Mouse (Mus musculus): Measurements from ENCODE around the gene Nepro. TPM values are rescaled to one million over a fixed set of nuclear protein-coding genes. Genes with fewer than 3 reads are reported as not detected.

Gene Nepro
- polyA plus RNA-seq, 1 experiment from 2014 or later, result 7.3 TPM

DNA sequence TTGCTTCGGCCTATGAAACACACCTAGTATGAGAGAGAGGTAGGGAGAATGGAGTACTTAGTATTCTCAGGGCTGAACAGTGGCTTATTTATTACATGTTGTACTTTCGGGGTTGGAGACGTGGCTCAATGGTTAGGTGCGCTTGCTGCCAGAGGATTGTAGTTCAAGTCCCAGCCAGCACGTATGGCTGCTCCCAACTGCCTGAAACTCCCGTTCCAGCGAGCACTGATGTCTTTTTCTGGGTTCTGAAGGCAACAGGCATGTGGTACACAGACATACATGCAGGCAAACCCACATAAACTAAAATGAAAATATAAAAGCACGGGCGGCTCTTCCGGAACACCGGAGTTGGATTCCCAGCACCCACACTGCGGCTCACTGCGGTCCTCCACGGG is 21.4 kb downstream of the Nepro start:
- ATAC-seq, result peak; percentile 37; the same call in 1 of the 2 replicates
- Histone ChIP-seq H3K4me3 (peak overlapping the region; percentile 77), H3K36me3 (peaks cover 18% of the 10 kb centered on the region), H3K27ac (peak overlapping the region; percentile 92), H3K9me3 (replicated peaks) (no peaks in the 10 kb centered on the region), H3K4me1 (peaks cover 33% of the 10 kb centered on the region), H3K27me3 (replicated peaks) (no peaks in the 10 kb centered on the region), H3K4me2 (peak overlapping the region; percentile 86), H3K9ac (peak overlapping the region; percentile 81)
- 6% methylated on average over 14 of the region's 14 CpGs for WGBS (ENCODE audit: insufficient replicate concordance)

DNA sequence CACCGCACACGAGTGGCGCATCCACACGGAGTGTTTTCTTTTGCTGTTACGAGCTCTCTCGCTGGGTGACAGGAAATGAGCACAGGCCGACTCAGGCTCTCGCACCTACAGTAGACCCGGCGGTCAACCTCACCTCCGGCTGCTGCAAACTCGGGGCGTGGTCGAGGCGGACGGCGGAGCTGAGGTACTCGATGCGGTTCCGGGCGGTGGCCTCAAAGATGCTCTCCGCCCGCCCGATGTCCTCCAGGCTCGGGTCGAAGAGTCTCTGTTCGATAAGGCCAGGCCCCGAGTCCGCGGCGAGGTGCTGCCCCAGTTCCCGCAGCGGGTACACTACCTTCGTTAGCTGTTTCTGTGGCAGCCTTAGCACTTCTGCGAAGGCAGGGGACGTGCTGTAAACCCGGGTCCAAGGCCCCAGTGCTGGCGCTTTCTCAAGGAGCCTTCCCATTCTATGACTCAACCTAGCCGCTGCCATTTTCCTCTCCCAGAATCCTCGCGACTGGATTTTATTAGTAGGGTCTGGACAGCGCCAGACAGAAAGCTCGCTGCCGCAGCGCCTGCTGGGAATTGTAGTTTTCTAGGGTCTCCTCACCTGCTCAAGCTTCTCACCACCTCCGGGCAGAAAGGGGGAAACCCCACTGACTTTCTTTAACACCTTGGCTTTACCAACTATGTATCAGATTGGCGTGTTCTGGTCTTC is 21.9 kb downstream of the Nepro start, which contains the start of gene Gtpbp8:
Gtpbp8 (minus strand) TSS at position 498 of the 697 bp plus-strand sequence.
- WGBS (ENCODE audit: insufficient replicate concordance), result 1% methylated on average over 47 of the region's 47 CpGs
- Histone ChIP-seq H3K36me3 (peaks cover 14% of the 10 kb centered on the region), H3K4me1 (peaks cover 33% of the 10 kb centered on the region), H3K4me3 (peak within 1 kb of the TSS; percentile 77), H3K9ac (peak within 1 kb of the TSS; percentile 81), H3K27ac (peak within 1 kb of the TSS; percentile 92), H3K9me3 (replicated peaks) (no peaks in the 10 kb centered on the region), H3K4me2 (peak within 1 kb of the TSS; percentile 86), H3K27me3 (replicated peaks) (no peaks in the 10 kb centered on the region)
- ATAC-seq, result peak; percentile 95

DNA sequence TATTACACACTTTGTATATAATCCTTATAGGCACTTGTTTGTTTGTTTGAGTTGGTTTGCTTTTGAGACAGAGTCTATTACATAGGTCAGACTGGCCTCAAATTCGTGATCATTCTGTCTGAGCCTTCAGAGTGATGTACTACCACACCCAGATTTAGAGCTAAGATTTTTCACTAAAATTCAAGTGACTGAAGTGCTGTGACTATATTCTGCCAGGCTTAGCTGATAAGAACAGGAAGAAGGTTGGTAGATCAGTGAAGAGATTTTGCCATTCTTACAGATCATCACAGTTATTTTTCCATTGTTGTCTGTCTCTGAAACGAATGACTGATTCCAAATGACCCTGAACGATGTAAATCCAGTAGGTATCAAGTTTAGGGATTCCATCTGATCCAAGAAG is 23.9 kb downstream of the Nepro start:
- Histone ChIP-seq H3K27ac (no peak overlapping the region), H3K9ac (no peak overlapping the region), H3K27me3 (replicated peaks) (no peaks in the 10 kb centered on the region), H3K4me2 (no peak overlapping the region), H3K9me3 (replicated peaks) (no peaks in the 10 kb centered on the region), H3K4me1 (peaks cover 33% of the 10 kb centered on the region), H3K36me3 (peaks cover 3% of the 10 kb centered on the region; the same call in 1 of the 2 replicates), H3K4me3 (no peak overlapping the region)
- 50% methylated on average over 3 of the region's 3 CpGs for WGBS (ENCODE audit: insufficient replicate concordance)
- ATAC-seq, result no peak

- no peaks in the 10 kb centered on the region for H3K27me3 ChIP-seq (replicated peaks)
- no peak for ATAC-seq
- H3K9ac ChIP-seq, result no peak overlapping the region
- no peaks in the 10 kb centered on the region for H3K36me3 ChIP-seq
- 73% methylated on average over 8 of the region's 8 CpGs for WGBS (ENCODE audit: insufficient replicate concordance)
- no peak overlapping the region for H3K4me2 ChIP-seq
- no peak overlapping the region for H3K27ac ChIP-seq
- no peak overlapping the region for H3K4me3 ChIP-seq
- H3K4me1 ChIP-seq, result no peaks in the 10 kb centered on the region
- H3K9me3 ChIP-seq (replicated peaks), result no peaks in the 10 kb centered on the region
These were observed 33.6 kb downstream of the Nepro start for GRCm38 (mm10) chr16:44757700-44758099.

DNA sequence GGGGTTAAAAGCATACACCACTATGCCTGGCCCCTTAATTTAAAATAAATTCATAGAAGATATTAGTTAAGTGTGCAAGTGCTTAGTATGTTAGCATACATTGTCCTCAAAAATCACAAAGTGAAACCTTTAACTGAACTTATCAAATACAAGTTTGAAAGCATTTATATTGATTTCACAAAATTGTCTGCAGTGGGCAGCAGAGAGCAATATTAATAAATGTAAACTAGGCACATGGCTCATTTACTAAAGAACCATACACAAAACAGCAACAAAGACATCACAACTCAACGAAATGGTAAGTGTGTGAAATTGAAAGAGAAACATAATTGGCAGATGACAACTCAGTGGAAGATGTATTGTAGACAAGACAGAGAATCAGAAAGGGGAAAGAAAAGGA is 37.7 kb downstream of the Nepro start:
- Histone ChIP-seq H3K9ac (no peak overlapping the region), H3K36me3 (no peaks in the 10 kb centered on the region), H3K4me2 (no peak overlapping the region), H3K4me1 (peaks cover 20% of the 10 kb centered on the region; the same call in 1 of the 2 replicates), H3K4me3 (no peak overlapping the region), H3K9me3 (replicated peaks) (no peaks in the 10 kb centered on the region), H3K27me3 (replicated peaks) (no peaks in the 10 kb centered on the region), H3K27ac (no peak overlapping the region)
- ATAC-seq, result no peak
- 24% methylated on average over 1 of the region's 1 CpGs for WGBS (ENCODE audit: insufficient replicate concordance)

GRCm38 (mm10) chr16:44765555-44766319 is 41.6 kb downstream of the Nepro start, which contains the start of gene Cd200r1:
Gene Cd200r1, plus strand, starts transcription at chr16:44765736.
- Histone ChIP-seq H3K9me3 (replicated peaks) (no peaks in the 10 kb centered on the region), H3K4me3 (peak within 1 kb of the TSS; percentile 58), H3K27me3 (replicated peaks) (no peaks in the 10 kb centered on the region), H3K4me2 (peak within 1 kb of the TSS; percentile 71), H3K27ac (peak within 1 kb of the TSS; percentile 54), H3K36me3 (no peaks in the 10 kb centered on the region), H3K4me1 (peaks cover 30% of the 10 kb centered on the region; the same call in 1 of the 2 replicates), H3K9ac (peak within 1 kb of the TSS; percentile 58)
- ATAC-seq, result peak; percentile 84
- WGBS (ENCODE audit: insufficient replicate concordance), result 17% methylated on average over 22 of the region's 22 CpGs

DNA sequence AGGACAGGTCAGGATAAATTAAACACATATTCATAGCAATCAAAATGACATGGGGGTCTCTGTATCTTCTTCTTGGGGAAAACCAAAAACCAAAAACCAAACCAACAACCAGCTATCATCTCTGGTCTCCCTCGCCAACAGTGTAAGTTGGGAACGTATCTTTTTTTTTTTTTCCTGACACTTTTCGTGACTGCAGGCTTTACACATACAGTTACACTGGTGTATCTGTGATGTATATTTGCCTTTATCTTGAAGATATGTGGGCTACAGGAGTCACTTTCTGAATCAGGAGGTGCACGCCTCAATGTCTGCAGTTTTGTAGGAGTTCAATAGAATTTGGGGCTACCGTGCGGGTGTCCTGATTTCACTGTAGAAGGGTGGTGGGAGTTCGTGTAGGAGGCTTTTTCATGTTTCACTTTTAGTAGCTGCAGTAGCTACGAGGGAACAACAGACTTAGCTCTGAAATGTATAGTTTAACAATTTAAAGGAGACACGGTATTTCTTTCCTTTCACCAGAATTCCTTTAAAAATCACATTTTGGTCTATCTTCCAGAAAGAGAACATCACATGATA is 42.3 kb downstream of the Nepro start:
- Histone ChIP-seq H3K9ac (peak overlapping the region; percentile 58; the same call in 1 of the 2 replicates), H3K9me3 (replicated peaks) (no peaks in the 10 kb centered on the region), H3K36me3 (no peaks in the 10 kb centered on the region), H3K4me2 (peak overlapping the region; percentile 71), H3K4me3 (peak overlapping the region; percentile 58), H3K4me1 (peaks cover 30% of the 10 kb centered on the region; the same call in 1 of the 2 replicates), H3K27me3 (replicated peaks) (no peaks in the 10 kb centered on the region), H3K27ac (no peak overlapping the region)
- ATAC-seq, result no peak
- 32% methylated on average over 9 of the region's 9 CpGs for WGBS (ENCODE audit: insufficient replicate concordance)

DNA sequence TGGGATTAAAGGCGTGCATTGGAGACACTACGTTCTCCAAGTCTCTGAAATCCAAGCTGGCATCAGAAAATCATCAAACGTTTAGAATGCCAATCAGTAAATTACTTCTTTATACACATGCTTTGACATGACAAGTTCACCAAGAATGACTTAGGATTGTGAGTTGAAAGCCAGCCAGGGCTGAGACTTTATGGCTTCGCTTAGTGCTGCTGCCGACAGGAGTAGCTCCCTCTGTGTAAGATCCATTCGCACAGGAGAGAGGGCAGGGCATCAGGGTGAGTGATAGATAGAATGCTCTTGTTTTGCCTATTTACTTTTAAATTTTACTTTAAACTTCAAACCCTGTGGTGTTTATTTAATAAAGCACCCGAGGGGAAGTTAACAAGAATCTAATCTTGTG is 43.4 kb downstream of the Nepro start:
- Histone ChIP-seq H3K36me3 (no peaks in the 10 kb centered on the region), H3K9ac (no peak overlapping the region), H3K4me3 (no peak overlapping the region), H3K27me3 (replicated peaks) (no peaks in the 10 kb centered on the region), H3K4me1 (peaks cover 32% of the 10 kb centered on the region; the same call in 1 of the 2 replicates), H3K4me2 (no peak overlapping the region), H3K27ac (no peak overlapping the region), H3K9me3 (replicated peaks) (no peaks in the 10 kb centered on the region)
- no peak for ATAC-seq
- 66% methylated on average over 7 of the region's 7 CpGs for WGBS (ENCODE audit: insufficient replicate concordance)

DNA sequence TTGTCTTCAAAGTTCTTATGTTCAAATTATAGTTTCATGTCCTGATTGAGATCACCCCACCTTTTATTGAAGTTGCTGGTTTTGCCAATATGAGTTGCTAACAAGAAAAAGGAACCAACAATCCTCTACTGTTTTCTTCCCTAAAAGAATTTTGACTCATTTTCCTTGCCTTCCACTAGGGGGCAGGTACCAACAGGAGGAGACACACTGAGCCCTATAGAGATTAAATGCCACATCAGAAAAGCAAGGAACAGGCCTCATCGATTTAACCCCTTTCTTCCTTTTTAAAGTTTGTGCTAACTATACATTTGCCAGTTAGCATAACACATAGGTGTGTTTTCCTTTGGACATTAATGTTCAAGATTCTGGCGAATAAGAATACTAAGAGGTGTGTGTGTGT is 43.9 kb downstream of the Nepro start:
- H3K4me1 ChIP-seq, result peaks cover 33% of the 10 kb centered on the region; the same call in 1 of the 2 replicates
- H3K27me3 ChIP-seq (replicated peaks), result no peaks in the 10 kb centered on the region
- no peak overlapping the region for H3K9ac ChIP-seq
- H3K4me2 ChIP-seq, result no peak overlapping the region
- H3K4me3 ChIP-seq, result no peak overlapping the region
- no peak overlapping the region for H3K27ac ChIP-seq
- no peak for ATAC-seq
- H3K9me3 ChIP-seq (replicated peaks), result no peaks in the 10 kb centered on the region
- WGBS (ENCODE audit: insufficient replicate concordance), result 35% methylated on average over 2 of the region's 2 CpGs
- no peaks in the 10 kb centered on the region for H3K36me3 ChIP-seq

DNA sequence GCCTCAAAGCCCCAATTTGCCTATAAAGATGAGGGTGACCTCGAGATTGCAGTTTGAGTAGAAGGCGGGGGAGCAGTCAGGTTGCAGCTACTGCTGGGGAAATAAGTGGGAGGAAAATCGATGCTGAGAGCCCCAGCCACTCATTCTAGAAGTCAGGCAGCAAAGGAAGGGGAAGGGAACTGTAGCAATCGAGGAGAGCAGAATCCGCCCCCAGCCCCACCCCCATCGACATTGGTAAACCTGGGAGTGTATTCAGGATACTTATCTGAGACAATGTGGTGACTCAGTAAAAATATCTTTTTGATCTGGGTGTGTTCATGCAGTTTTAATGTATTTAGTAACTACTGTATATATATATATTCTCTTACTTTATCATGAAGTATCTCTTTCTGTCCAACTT is 48.5 kb downstream of the Nepro start:
- no peak for ATAC-seq
- no peak overlapping the region for H3K9ac ChIP-seq
- no peak overlapping the region for H3K4me3 ChIP-seq
- H3K27me3 ChIP-seq (replicated peaks), result no peaks in the 10 kb centered on the region
- no peak overlapping the region for H3K27ac ChIP-seq
- H3K9me3 ChIP-seq (replicated peaks), result no peaks in the 10 kb centered on the region
- peaks cover 6% of the 10 kb centered on the region; the same call in 1 of the 2 replicates for H3K4me1 ChIP-seq
- H3K4me2 ChIP-seq, result no peak overlapping the region
- H3K36me3 ChIP-seq, result no peaks in the 10 kb centered on the region
- WGBS (ENCODE audit: insufficient replicate concordance), result 43% methylated on average over 6 of the region's 6 CpGs

GRCm38 (mm10) chr16:44773673-44774072 is 49.6 kb downstream of the Nepro start:
- Histone ChIP-seq H3K9me3 (replicated peaks) (no peaks in the 10 kb centered on the region), H3K4me1 (peaks cover 13% of the 10 kb centered on the region; the same call in 1 of the 2 replicates), H3K9ac (no peak overlapping the region), H3K27ac (no peak overlapping the region), H3K36me3 (no peaks in the 10 kb centered on the region), H3K4me2 (no peak overlapping the region), H3K27me3 (replicated peaks) (no peaks in the 10 kb centered on the region), H3K4me3 (no peak overlapping the region)
- WGBS (ENCODE audit: insufficient replicate concordance), result 27% methylated on average over 3 of the region's 3 CpGs
- ATAC-seq, result no peak

DNA sequence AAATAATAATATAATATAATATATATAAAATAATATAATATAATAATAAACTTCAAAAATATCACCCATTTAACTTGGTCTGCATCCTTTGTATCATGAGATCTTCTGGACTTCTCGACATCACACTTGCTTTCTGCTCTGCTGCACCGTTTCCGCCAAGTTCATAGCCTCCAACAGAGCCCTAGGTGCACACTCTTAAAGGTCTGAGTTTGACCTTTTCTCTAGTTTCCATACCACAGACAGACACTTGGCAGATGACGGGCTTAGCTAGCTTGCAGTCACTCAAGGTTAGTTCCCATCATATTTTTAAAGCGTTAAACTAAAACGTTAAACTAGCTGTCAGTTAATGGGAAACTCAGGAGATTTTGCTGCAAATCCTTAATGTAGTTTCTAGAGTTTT is 50.1 kb downstream of the Nepro start:
- no peak for ATAC-seq
- Histone ChIP-seq H3K4me2 (no peak overlapping the region), H3K4me1 (peaks cover 15% of the 10 kb centered on the region), H3K4me3 (no peak overlapping the region), H3K27me3 (replicated peaks) (no peaks in the 10 kb centered on the region), H3K27ac (no peak overlapping the region), H3K9me3 (replicated peaks) (no peaks in the 10 kb centered on the region), H3K9ac (no peak overlapping the region), H3K36me3 (no peaks in the 10 kb centered on the region)
- WGBS (ENCODE audit: insufficient replicate concordance), result 79% methylated on average over 6 of the region's 6 CpGs
